Mouse (Mus musculus): Measurements from ENCODE around the gene Rhbdl1. TPM values are rescaled to one million over a fixed set of nuclear protein-coding genes. Genes with fewer than 3 reads are reported as not detected.

Gene Rhbdl1
- polyA plus RNA-seq, 1 experiment, result not detected

DNA sequence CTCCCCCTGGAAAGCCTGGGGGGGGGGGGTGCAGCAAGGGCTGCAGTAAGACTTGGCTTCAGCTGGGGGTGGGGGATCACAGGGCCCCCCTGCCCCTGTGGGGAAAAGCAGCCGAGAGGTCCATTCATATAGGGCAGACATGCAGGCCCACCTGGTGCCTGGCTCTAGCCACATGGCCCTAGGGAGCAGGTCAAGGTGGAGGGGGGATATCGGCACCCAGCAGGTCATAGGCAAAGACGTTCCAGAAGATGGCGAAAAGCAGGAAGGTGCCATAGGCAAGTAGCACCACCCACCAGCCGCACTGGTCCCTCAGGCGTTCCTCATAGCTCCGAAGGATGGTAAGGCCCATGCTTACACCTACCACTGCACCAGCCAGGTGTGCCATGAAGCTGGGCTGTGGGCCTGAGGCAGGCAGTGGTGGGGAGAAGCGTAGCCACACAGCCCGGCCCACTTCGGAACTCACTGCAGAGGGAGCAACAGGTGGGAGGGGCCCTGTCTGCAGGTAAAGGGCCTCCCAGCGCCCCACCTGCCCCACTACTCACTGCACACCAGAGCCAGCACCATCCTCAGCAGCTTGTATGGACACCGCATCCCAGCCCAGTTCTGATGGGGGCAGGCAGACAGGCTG is 2.4 kb downstream of the Rhbdl1 start:
- no peak overlapping the region for H3K27ac ChIP-seq (ENCODE audit: insufficient read depth, low read length)

DNA sequence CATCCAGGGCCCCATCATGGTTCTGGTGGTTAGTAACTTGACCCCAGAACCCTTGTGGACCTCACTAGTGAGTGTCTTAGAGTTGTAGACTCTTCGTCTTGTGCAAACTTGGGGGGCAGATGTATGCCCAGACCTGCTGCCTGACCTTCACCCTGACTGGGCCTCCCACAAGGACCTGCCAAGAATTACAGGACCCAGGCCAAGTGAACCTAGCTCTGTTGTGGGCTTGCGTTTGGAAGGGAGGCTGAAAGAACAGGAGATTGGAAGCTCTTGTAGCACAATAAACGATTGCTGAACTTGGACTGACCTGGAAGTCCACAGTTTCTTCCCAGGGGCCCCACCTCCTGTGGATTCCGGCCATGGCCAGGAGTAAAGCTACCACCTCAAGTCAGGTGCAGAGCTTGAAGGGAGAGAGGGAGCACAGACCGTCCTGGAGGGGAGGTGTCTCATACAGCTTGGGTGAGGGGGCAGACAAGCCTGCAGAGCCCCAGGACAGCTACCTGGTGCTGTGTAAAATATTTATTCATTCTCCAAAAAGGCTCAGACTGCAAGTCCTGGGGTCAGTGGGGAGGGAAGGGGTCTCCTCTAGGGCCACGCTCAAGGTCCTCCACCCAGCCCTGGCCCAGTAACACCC is 3.0 kb downstream of the Rhbdl1 start:
- Histone ChIP-seq H3K4me3 (ENCODE audit: low read depth, low read length) (peak overlapping the region; percentile 80), H3K4me1 (ENCODE audit: control insufficient read depth, insufficient read depth, low read length) (peaks cover 4% of the 10 kb centered on the region), H3K27me3 (ENCODE audit: control insufficient read depth, insufficient read depth, low read length, poor library complexity, severe bottlenecking) (no peaks in the 10 kb centered on the region), H3K9me3 (replicated peaks; ENCODE audit: control insufficient read depth, insufficient read depth, low read length, poor library complexity, severe bottlenecking) (no peaks in the 10 kb centered on the region), H3K36me3 (ENCODE audit: control insufficient read depth, insufficient read depth, low read length, poor library complexity, severe bottlenecking) (peaks cover 17% of the 10 kb centered on the region), H3K27ac (ENCODE audit: insufficient read depth, low read length) (no peak overlapping the region), H3K9ac (ENCODE audit: low read depth, poor library complexity, severe bottlenecking) (peak overlapping the region; percentile 86)
- TF ChIP-seq POLR2A (IDR thresholded peaks at IDR 0.05; ENCODE audit: insufficient read depth, low read length), result no peak
- no peak for TF ChIP-seq EP300 (IDR thresholded peaks at IDR 0.05; ENCODE audit: insufficient read depth, low read depth, low read length)
- TF ChIP-seq CTCF (IDR thresholded peaks at IDR 0.05; ENCODE audit: low read depth, low read length), result no peak

More for the DNA sequence above, 2.4 kb downstream of the Rhbdl1 start:
- no peaks in the 10 kb centered on the region for H3K27me3 ChIP-seq (ENCODE audit: control insufficient read depth, insufficient read depth, low read length, poor library complexity, severe bottlenecking)
- TF ChIP-seq EP300 (IDR thresholded peaks at IDR 0.05; ENCODE audit: insufficient read depth, low read depth, low read length) (no peak), POLR2A (IDR thresholded peaks at IDR 0.05; ENCODE audit: insufficient read depth, low read length) (no peak), CTCF (IDR thresholded peaks at IDR 0.05; ENCODE audit: low read depth, low read length) (no peak)
- peaks cover 19% of the 10 kb centered on the region for H3K36me3 ChIP-seq (ENCODE audit: control insufficient read depth, insufficient read depth, low read length, poor library complexity, severe bottlenecking)
- H3K9ac ChIP-seq (ENCODE audit: low read depth, poor library complexity, severe bottlenecking), result no peak overlapping the region
- H3K4me3 ChIP-seq (ENCODE audit: low read depth, low read length), result no peak overlapping the region
- H3K4me1 ChIP-seq (ENCODE audit: control insufficient read depth, insufficient read depth, low read length), result peaks cover 4% of the 10 kb centered on the region
- H3K9me3 ChIP-seq (replicated peaks; ENCODE audit: control insufficient read depth, insufficient read depth, low read length, poor library complexity, severe bottlenecking), result no peaks in the 10 kb centered on the region

GRCm38 (mm10) chr17:25833291-25833663 is 3.8 kb downstream of the Rhbdl1 start, which contains the start of gene Stub1:
Gene Stub1 (minus strand): TSS chr17:25833404.
- peak within 1 kb of the TSS; percentile 86 for H3K9ac ChIP-seq (ENCODE audit: low read depth, poor library complexity, severe bottlenecking)
- no peaks in the 10 kb centered on the region for H3K9me3 ChIP-seq (replicated peaks; ENCODE audit: control insufficient read depth, insufficient read depth, low read length, poor library complexity, severe bottlenecking)
- peaks cover 16% of the 10 kb centered on the region for H3K36me3 ChIP-seq (ENCODE audit: control insufficient read depth, insufficient read depth, low read length, poor library complexity, severe bottlenecking)
- H3K4me3 ChIP-seq (ENCODE audit: low read depth, low read length), result peak within 1 kb of the TSS; percentile 82
- TF ChIP-seq POLR2A (IDR thresholded peaks at IDR 0.05; ENCODE audit: insufficient read depth, low read length) (no peak), EP300 (IDR thresholded peaks at IDR 0.05; ENCODE audit: insufficient read depth, low read depth, low read length) (no peak), CTCF (IDR thresholded peaks at IDR 0.05; ENCODE audit: low read depth, low read length) (no peak)
- H3K4me1 ChIP-seq (ENCODE audit: control insufficient read depth, insufficient read depth, low read length), result peaks cover 4% of the 10 kb centered on the region
- no peaks in the 10 kb centered on the region for H3K27me3 ChIP-seq (ENCODE audit: control insufficient read depth, insufficient read depth, low read length, poor library complexity, severe bottlenecking)
- H3K27ac ChIP-seq (ENCODE audit: insufficient read depth, low read length), result no peak within 1 kb of the TSS

DNA sequence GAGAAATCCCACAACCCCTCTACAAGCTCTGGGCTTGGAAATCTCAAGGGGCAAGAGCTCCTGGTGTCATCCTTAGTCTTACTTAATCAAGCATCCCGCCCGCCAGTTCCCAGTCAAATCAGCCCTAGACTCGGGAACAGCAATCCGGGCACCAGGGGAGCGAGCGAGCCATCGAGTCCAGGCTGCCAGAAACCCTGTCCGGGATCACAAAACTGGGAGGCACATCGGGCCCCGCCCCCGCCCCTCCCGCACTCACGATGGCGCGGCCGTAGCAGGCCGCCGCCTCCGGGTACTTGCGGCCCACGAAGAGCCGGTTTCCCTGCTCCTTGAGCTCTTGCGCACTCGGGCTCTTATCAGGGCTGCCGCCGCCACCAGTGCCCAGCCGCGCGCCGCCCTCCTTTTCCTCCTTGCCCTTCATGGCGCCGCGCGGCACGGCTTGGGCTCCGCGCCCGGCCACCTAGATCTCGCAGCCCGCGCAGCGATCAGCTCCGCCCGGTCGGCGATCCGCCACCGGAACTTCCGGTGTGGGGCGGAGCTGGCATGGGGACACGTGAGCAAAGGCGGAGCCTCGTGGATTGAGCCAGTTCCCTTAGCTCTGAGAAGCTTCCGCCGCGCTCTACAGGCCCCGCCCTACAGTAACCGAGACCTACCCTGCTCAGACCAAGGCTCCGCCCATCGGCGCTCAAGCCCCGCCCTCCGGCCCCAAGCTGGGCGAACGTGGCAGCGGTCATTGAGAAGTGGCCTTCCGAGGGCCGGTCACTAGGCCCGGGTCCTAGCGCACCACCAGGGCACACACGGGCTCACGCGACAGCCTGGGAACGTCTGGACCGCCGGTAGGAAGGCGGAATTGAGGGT is 4.4 kb downstream of the Rhbdl1 start:
- peak overlapping the region; percentile 86 for H3K9ac ChIP-seq (ENCODE audit: low read depth, poor library complexity, severe bottlenecking)
- peaks cover 16% of the 10 kb centered on the region for H3K36me3 ChIP-seq (ENCODE audit: control insufficient read depth, insufficient read depth, low read length, poor library complexity, severe bottlenecking)
- H3K9me3 ChIP-seq (replicated peaks; ENCODE audit: control insufficient read depth, insufficient read depth, low read length, poor library complexity, severe bottlenecking), result no peaks in the 10 kb centered on the region
- peaks cover 4% of the 10 kb centered on the region for H3K4me1 ChIP-seq (ENCODE audit: control insufficient read depth, insufficient read depth, low read length)
- no peak for TF ChIP-seq POLR2A (IDR thresholded peaks at IDR 0.05; ENCODE audit: insufficient read depth, low read length)
- 0 out of 2 replicates have a peak, but pooled peaks have one; percentile 26 for TF ChIP-seq EP300 (IDR thresholded peaks at IDR 0.05; ENCODE audit: insufficient read depth, low read depth, low read length)
- H3K27ac ChIP-seq (ENCODE audit: insufficient read depth, low read length), result no peak overlapping the region
- no peaks in the 10 kb centered on the region for H3K27me3 ChIP-seq (ENCODE audit: control insufficient read depth, insufficient read depth, low read length, poor library complexity, severe bottlenecking)
- peak overlapping the region; percentile 82 for H3K4me3 ChIP-seq (ENCODE audit: low read depth, low read length)

GRCm38 (mm10) chr17:25831451-25832281 is 5.4 kb downstream of the Rhbdl1 start:
- Histone ChIP-seq H3K4me3 (ENCODE audit: low read depth, low read length) (peak overlapping the region; percentile 82), H3K36me3 (ENCODE audit: control insufficient read depth, insufficient read depth, low read length, poor library complexity, severe bottlenecking) (peaks cover 16% of the 10 kb centered on the region), H3K9me3 (replicated peaks; ENCODE audit: control insufficient read depth, insufficient read depth, low read length, poor library complexity, severe bottlenecking) (no peaks in the 10 kb centered on the region), H3K9ac (ENCODE audit: low read depth, poor library complexity, severe bottlenecking) (peak overlapping the region; percentile 86), H3K27ac (ENCODE audit: insufficient read depth, low read length) (no peak overlapping the region), H3K4me1 (ENCODE audit: control insufficient read depth, insufficient read depth, low read length) (peaks cover 4% of the 10 kb centered on the region), H3K27me3 (ENCODE audit: control insufficient read depth, insufficient read depth, low read length, poor library complexity, severe bottlenecking) (no peaks in the 10 kb centered on the region)
- TF ChIP-seq CTCF (IDR thresholded peaks at IDR 0.05; ENCODE audit: low read depth, low read length) (no peak), POLR2A (IDR thresholded peaks at IDR 0.05; ENCODE audit: insufficient read depth, low read length) (no peak), EP300 (IDR thresholded peaks at IDR 0.05; ENCODE audit: insufficient read depth, low read depth, low read length) (no peak)

Measured in ES-Bruce4 (cell line).